Mouse (Mus musculus): ENCODE data around the gene Cks2.
A peak's percentile ranks its signal among the peaks of the same experiment; 100 is the strongest.
"Not testable (repeated sequence)": the region's sequence is repeated elsewhere in the genome, so short reads cannot be mapped to it uniquely, and the experiment has no call there.

Cks2 gene

DNA sequence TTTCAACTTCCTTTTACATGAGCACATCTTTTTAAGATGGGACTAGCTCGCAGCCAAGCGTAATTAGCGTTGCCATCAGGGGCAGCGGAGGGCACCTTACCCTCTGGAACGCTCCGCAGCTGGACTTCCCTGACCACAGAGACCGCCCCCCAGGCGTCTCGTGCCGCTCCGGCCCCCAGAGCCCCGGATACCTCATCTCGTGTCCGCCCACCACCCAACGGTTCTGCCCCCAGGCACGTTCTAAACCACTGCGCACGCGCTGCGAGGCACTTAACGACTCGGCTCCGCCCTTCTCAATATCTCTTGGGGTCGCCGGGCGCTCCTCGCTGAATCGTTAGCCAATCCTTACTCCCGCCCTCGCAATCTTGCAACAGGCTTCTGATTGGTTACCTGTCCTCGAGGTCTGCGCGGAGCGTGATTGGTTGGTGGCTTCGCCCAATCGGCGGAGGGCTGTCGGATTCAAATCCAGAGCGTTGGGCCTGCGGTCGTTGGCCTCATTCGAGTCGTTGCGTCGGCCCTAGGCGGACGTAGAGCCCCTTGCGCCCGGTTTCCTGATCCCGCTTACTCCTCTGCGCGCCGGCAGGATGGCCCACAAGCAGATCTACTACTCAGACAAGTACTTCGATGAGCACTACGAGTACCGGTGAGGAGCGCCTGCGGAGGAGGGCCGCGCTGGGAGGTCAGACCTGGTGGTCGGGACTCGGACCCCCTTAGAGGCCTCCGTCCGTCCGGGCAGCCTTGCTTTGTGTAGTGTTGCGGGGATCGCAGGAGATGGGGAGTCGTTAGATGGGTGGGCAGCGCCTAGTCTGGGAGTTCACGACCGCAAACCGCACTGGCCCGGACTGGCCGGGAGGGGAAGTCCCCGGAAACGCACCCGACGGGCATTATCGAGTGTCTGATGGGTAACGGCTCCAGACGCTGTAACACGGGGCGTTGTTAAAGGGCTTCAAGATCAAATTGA lies at the start of gene Cks2:
Gene Cks2 (plus strand): TSS at position 404 of the 961 bp plus-strand sequence.
- peak; percentile 96 for DNase-seq (ENCODE audit: extremely low spot score, low read depth, low spot score)

DNA sequence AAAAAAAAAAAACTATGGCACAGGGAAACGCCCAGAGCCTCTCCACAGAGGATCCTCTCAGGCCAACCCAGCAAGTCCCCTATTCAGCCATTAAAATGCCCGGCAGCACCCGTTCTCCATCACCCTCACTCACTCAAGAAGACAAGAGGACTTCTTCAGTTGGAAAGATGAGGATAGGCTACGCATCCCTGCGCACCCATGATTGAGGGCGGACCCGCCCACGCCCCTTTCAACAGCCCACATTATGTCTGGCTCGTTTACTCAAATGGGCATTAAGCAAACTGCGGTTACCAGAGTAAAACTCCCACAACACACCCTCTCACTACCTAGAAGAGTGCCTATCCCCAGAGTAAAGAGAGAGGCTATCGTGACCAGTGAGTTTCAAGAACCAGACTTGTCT lies 49.6 kb upstream of the Cks2 start:
- DNase-seq (ENCODE audit: extremely low spot score, low read depth, low spot score), result no peak

DNA sequence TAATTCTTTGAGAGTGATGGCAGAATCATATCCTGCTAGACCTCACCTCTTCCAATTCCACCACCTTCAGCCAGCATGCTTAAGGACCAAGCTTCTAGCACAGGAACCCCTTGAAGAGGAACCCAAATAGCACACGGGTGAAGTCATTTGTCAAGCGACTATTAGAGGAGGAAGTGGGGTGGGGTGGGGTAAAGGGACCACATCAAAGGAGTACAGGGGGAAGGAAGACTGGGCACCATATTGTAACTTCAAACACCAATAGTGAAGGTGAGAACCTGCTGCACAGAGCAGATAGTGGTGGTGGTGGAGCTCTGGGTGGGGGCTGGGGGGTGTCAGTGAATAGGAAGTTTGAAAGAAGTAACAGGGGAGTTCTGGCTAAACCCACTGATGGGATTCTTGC lies 47.0 kb upstream of the Cks2 start:
- no peak for DNase-seq (ENCODE audit: extremely low spot score, low read depth, low spot score)

DNA sequence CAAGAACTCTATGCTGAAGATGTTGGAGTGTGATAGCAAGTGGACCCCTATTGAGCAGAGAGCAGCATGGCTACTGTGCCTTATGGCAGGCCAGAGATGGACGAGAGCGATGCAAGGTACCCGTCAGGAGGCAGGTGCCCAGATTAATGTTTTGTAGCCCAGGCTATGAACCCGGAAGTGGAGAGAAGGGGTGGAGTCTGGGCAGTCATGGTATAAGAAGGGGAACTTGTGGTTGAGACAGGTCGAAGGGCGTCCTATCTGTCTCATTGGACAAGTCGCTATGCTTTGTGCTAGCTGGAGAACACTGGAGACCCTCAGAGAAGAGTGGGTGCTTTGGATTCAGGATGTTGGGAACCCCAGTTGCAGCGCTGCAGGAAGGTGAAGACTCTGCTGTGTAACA lies 44.9 kb upstream of the Cks2 start:
- DNase-seq (ENCODE audit: extremely low spot score, low read depth, low spot score), result no peak

DNA sequence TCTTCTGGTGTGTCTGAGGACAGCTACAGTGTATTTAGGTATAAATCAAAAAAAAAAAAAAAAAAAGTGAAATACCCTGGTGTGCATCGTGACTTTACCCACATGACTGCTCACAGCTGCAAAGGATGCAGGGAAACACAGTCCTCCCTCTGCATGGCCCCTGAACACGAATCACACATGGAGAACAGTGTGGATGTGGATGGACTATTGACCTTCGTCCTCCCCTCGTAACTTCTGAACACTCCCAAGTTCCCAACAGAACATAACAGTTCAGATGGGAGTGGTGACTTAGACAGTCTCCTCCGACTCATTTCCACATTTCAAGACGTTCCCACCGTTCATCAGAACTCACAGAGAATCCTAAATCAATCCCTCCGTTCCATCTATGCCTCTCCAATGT lies 42.3 kb upstream of the Cks2 start:
- no peak for DNase-seq (ENCODE audit: extremely low spot score, low read depth, low spot score)

DNA sequence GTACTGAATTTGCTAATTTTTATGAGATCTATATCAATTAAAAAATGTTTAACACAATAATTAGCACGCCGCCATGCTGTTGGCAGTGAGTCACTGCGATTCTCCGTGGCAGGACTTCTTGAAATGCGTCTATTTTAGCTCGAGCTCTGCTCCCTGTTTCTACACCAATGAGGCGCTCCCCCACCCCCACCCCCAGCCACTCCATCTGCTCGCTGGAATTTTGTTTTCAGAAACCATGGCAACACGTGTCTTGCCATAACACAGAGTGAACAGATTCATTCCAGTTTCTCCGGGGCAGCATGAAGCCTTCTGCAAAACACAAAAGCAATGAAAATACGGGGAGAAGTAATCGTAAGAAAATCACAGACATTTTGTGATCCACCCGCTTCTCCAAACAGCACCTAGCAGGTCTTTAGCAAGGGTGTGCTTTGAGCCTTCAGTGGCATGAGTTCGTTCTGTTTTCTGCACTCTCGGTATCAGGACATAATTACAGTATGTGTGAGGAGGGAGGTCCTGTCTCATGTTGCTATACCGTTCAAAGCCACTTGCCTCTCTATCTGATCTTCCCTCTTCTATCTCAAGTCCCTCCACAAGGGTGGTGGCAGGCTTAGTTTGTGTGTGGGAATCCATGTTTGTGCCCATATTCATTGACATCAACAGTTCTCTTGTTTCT lies 41.7 kb upstream of the Cks2 start:
- no peak for DNase-seq (ENCODE audit: extremely low spot score, low read depth, low spot score)

DNA sequence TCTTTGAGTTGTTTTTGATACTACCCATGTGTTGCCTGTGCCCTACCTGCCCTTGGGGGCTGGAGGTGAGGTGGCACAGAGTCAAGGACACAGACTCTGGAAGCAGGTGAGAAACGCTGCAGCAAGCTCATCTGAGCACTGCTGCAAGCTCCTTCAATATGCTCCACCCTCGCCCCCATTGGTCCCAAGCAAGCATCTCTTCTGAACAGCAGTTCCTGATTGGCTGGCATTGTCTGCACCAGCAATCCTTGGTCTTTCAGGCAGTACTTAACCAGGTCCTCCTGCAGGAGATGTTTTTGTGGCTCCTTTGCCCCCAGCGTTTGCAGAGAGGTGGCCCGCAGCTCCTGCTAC lies 41.2 kb upstream of the Cks2 start:
- DNase-seq (ENCODE audit: extremely low spot score, low read depth, low spot score), result no peak

DNA sequence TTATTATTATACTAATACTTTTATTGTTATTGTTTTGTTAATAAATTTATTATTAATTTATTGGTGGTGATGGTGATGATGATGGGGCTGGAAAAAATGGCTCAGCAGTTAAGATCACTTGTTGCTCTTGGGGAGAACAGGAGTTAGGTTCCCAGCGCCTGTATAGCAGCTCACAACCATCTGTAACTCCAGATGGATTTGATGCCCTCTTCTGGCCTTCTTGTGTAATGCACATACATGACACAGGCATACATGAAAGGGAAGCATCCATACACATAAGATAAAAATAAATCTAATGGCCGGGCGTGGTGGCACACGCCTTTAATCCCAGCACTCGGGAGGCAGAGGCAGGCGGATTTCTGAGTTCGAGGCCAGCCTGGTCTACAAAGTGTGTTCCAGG lies 35.8 kb upstream of the Cks2 start:
- no peak for DNase-seq (ENCODE audit: extremely low spot score, low read depth, low spot score)

DNA sequence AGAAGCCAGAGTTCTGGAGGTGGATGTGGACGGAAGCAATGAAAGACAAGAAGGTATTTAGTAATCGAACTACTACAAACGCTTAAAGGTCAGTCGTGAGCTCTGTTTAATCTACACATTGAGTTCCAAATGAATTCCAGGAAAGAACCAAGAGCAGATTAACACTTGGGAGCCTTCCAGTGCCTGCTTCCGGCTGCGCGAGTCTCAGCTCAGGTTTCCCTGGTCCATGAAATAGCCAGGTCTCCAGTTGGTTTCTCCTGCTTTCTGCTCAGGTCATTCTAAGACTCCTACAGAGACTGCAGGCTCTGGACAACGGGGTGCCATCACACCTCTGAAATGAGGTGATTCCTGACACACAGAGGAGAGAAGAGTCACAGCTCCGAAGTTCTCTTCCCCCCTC lies 34.0 kb upstream of the Cks2 start:
- DNase-seq (ENCODE audit: extremely low spot score, low read depth, low spot score), result no peak

DNA sequence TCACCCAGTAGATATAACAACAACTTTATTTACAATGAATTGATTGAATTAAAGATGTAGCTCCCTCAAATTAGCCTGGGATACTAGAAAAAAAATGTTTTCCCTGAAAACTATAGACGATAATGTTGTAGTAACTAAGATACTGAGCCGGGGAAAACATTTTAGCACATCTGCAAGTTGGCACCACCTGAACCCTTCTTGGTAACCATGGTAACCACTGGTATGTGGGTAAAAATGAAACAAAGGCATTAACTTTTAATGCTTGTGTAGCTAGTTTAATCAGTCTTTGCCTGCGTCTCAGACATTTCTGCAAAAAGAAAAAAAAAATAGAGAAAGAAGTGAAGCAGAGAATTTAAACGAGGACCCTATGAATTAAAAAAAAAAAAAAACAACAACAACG lies 33.5 kb upstream of the Cks2 start:
- DNase-seq (ENCODE audit: extremely low spot score, low read depth, low spot score), result no peak

DNA sequence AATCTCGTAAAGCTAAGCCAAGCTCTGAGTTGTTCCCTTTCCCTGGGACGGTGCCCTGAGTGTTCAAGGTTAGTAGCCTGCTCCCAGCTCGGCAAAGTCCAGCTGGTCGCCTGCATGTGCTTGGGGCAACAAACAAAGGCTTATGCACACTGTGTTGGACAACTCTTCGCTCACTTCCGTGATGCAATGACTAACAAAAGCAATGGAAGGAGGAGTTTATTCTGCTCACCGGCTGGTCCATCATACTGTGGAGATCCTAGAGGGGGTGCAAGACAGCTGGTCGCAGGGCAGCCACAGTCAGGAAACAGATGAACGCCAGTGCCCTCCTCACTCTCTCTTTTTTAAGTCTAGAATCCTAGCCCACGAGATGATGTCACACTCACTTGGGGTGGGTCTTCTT lies 29.2 kb upstream of the Cks2 start:
- DNase-seq (ENCODE audit: extremely low spot score, low read depth, low spot score), result no peak

DNA sequence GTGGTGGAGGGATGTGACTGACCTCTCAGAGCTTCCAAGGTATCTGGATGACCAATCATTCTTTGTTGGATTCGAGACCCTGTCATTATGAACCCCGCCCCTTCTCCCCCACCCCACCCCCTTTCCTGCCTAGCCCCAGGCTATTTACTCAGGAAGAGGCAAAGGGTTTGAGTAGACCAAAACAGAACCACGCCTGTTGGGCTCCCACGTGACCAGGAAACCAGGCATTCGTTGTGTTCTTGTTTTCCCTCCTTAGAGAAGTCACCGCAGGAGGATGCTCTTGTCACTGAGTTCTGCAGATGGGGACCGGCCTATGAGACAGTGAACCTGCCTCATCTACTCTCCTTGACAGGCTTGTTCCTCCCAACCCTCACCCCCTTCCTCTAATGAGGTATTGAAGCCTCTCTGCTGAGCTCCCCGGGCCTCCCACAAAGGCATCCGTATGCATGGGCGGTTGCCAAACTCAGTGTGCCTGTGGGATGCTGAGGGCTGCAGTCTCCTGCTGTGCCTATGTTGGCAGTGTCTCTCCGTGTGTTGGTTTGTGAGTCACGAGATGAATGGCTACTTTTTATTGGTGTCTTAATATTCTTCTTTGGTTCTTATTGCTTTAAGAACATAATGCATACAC lies 28.5 kb upstream of the Cks2 start:
- DNase-seq (ENCODE audit: extremely low spot score, low read depth, low spot score), result no peak

DNA sequence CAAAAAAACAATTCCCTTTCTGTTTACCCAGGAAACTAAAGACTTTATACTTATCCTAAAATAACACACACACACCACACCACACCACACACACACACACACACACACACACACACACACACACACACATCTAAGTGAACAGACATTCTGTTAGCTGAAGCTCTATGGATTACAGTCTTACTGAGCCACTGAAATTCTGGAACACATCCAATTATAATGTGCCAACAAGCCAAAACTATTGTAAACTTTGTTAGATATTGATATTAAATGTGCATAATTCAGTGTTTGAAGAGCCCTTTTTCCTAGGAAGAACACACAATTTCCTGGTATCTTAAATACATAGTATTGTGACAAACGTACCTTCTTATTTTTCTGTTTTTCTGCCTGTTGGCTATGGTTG lies 27.7 kb upstream of the Cks2 start:
- DNase-seq (ENCODE audit: extremely low spot score, low read depth, low spot score), result no peak

DNA sequence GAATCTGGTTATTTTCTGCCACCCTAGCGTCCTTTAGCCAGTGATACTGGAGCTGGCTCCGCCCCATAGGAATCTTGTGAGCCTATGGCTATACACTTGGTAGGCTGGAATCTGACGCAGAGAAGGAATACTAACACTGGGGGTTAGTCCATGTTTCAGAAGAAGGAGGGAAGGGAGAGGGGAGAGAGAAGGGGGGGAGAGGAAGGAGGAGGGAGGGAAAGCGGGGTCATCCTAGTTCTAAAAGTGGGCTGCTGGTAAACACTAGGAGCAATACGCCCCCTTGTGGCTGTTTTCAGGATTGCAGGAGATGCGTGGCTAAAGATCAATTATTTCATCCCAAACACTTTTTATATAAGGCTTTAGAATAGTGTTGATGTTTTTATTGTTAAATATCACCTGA lies 27.2 kb upstream of the Cks2 start:
- no peak for DNase-seq (ENCODE audit: extremely low spot score, low read depth, low spot score)

DNA sequence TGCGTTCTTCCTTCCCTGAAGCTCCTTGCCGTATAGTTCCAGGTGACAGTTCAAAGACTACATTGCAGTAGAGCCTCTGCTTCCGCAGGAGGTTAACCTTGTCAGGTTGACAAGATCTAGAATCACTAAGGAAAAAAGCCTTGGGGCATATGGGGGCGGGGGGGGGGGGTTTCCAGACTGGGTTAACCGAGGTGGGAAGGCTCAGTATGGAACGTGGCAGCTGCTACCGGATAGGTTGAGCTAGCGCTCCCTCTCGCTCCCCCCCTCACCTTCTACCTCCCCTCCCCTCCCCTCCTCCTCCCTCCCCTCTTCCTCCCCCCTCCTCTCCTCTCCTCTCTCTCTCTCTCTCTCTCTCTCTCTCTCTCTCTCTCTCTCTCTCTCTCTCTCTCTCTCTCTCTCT lies 26.4 kb upstream of the Cks2 start:
- no peak for DNase-seq (ENCODE audit: extremely low spot score, low read depth, low spot score)

DNA sequence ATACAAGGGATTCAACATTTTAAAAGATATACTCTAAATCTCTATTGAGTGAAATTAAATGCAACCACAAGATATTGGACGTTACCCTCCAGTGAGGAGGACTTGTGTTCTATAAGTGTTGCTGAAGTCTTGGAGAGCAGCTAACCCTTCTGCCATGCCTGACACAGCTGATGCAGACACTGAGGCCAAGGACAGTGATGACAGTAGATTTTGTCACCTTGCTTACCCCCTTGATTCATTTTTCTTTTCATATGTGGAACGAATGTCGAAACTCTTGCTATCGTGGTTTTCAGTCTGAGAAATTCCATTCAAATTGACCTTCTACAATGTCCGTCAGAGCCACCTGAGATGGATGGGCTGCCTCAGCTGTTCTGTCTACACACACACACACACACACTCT lies 22.4 kb upstream of the Cks2 start:
- DNase-seq (ENCODE audit: extremely low spot score, low read depth, low spot score), result no peak

DNA sequence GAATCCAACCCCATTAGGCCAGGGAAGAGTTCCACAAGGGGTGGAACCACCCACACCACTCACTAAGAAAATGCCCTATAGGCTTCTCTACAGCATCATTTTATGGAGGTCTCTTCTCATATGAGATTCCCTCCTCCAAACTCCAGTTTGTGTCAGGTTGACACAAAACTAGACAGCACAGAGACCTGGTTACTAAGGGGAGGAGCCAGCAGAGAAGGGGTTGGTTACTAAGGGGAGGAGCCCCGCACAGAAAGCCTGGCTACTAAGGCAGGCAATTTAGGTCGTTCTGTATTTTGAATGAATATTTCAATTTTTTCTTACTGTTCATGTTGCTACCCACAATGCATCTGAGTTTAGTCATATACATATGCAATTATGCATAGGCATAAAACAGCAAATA lies 21.4 kb upstream of the Cks2 start:
- no peak for DNase-seq (ENCODE audit: extremely low spot score, low read depth, low spot score)

DNA sequence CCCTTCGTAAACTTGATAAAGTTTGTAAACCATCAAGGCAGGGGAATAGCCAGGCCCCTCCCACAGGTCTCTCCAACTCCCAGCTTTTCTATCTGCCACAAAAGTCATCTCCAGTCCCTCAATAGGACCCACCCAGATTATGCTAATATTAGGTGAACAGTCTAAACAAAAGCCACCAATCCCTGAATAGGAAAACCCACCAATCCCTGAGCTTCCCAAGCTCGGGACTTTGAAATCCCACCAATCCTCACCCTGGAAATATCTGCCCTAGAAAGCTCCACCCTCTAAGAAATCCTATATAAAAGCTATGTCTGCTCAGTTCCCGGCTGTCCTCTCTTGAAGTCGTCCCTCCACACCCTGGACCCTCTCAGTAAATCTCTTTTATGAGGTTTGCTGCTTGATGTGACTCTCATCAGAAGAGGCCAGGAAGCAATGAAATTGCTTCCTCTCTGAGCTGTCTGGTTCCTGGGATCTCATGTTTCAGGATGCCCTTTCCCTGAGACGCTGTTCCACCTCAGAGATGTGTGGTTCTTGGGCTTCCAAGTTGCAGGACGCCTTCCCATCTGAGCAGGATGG lies 16.7 kb upstream of the Cks2 start:
- no peak for DNase-seq (ENCODE audit: extremely low spot score, low read depth, low spot score)

DNA sequence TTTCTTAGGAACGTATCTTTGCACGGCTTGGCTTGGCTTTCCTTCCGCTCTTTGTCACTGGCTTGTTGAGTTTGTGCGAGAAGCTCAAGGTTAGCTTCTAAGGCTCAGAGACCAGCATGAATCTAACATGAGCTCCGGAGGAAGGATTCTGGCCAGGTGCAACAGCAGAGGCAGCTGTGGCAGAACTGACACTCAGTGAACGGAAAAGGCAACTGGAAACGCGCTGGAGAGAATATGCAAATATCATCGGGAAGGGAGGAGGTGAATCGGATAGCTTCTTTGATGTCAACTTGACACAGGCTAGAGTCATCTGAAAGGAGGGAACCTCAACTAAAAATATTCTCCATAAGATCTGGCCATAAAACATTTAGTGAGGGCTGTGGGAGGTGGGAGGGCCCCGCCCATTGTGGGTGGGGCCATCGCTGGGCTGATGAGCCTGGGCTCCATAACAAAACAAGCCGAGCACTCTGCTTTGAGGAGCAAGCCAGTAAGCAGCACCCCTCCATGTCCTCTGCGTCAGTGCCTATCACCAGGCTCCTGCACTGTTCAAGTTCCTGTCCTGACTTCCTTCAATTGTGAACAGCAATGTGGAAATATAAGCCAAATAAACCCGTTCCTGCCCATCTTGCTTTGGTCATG lies 13.6 kb upstream of the Cks2 start:
- DNase-seq (ENCODE audit: extremely low spot score, low read depth, low spot score), result no peak

DNA sequence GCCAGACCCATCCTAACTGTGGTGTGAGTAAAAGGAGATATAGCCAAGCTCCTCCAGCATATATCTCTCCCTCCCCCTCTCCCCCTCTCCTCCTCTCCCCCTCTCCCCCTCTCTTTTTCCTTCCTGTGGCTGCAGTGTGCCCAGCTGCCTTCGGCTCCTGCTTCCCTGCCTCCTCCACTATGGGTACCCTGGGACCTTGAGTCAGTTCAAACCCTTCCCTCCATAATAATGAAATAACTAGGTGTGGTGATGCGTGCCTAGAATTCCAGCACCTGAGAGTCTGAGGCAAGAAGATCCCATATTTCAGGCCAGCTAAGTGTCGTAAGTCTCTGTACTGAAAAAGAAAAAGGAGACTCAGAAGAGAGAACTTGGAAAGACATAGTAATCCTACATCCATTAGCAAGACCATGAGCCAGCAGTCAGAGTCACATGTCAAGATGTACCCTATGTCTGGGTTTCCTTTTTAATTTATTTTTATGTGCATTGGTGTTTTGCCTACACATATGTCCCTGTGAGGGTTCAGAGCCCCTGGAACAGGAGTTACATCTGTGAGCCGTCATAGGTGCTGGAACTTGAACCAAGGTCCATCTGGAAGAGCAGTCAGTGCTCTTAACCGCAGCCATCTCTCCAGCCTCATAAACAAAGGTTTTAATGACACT lies 12.3 kb upstream of the Cks2 start:
- DNase-seq (ENCODE audit: extremely low spot score, low read depth, low spot score), result no peak

DNA sequence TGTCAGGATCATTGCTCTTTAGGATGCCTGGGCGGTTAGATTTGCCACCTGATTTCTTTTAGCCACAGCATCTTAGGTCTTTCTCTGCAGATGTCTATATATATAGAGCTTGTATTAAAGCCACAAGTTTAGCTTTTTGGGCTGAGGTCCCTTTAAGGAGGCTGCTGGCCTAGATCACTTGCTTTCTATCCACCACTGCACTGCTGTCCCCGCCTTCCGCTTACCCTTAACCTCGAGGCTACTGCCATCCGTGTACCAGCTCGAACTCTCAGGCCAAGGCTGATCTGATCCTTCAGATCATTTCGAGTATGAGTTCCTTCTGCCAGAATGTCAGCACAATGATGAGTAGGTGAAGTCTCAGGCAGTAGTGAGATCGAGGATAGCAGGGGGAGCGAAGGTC lies 9.6 kb upstream of the Cks2 start:
- DNase-seq (ENCODE audit: extremely low spot score, low read depth, low spot score), result not testable (repeated sequence)

Measured in hindlimb bud, embryonic 11.5 days (tissue).